Comparison of ENCODE assay signal across 8 mouse cellular contexts in the genomic region with DNA sequence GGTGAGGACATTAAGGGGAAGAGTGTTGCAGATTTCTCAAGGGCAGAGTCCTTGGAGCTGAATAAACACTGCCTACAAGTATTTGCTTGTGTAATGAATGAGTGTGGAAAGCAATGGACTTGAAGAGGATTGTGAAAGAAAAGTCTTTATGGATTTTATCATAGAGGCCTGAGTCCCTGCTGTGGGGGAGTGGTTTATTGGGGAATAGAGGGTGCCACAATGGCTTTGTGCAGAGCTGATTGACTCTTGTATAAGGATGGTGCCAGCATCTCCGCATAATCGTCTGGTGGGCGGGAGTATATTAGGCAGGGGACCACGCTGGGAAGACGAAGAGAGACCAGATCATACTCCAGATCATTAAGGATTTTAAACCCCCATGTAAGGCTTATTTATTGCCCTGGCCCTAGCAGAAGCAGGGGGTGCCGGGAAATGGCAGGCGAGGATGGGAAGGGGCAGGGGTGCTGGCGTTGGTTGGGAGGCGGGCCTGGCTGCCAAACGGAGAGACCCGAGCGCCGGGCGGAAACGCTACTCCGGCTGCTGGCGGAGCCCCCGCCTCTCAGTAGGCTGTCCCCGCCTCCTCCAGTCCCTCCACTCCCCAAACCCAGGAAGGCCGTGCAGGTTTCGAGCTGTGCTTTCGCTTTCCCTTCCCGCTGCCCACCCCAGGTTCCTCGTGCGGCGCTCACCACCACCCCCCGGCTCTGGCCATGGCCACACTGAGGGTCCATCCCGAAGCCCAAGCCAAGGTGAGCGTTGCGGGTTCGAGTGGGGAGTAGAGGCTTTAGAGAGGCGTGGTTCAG. TPM values are rescaled to one million over a fixed set of nuclear protein-coding genes. Genes with fewer than 3 reads are reported as not detected.
A peak's percentile ranks its signal among the peaks of the same experiment; 100 is the strongest.
DNase-seq lines count a peak whose midpoint lies in the region; ATAC-seq and TF ChIP-seq lines count a peak whose summit lies in the region.

A gene (plus strand): TSS at position 253 of the 797 bp plus-strand sequence.

- H3K4me3 ChIP-seq in E14TG2a.4 (replicated peaks; ENCODE audit: low read length), result peak within 1 kb of the TSS; percentile 88
- H3K4me3 ChIP-seq in forebrain, embryonic 15.5 days, result peak within 1 kb of the TSS; percentile 73
- H3K4me3 ChIP-seq in lung, embryonic 14.5 days (ENCODE audit: low read depth, low read length), result peak within 1 kb of the TSS; percentile 77
- H3K4me3 ChIP-seq in olfactory bulb, adult 2 months (ENCODE audit: insufficient read depth, low read depth, low read length), result peak within 1 kb of the TSS; percentile 65
- peak within 1 kb of the TSS; percentile 69 for H3K4me3 ChIP-seq in thymus, adult 2 months (ENCODE audit: control insufficient read depth, insufficient read depth, low read length)

- H3K4me1 ChIP-seq in E14TG2a.4 (replicated peaks; ENCODE audit: low read depth, low read length), result peaks cover 63% of the 10 kb centered on the region
- peaks cover 12% of the 10 kb centered on the region for H3K4me1 ChIP-seq in forebrain, embryonic 15.5 days
- 0 out of 2 replicates have a peak, but pooled peaks cover 6% of the 10 kb centered on the region for H3K4me1 ChIP-seq in lung, embryonic 14.5 days (ENCODE audit: insufficient read depth)
- peaks cover 8% of the 10 kb centered on the region for H3K4me1 ChIP-seq in olfactory bulb, adult 2 months (ENCODE audit: control insufficient read depth, insufficient read depth, low read length)
- peaks cover 16% of the 10 kb centered on the region; the same call in 1 of the 2 replicates for H3K4me1 ChIP-seq in thymus, adult 2 months (replicated peaks; ENCODE audit: control insufficient read depth, insufficient read depth, low read length)

- TF ChIP-seq CTCF in E14TG2a.4 (conservative IDR thresholded peaks at IDR 0.05; ENCODE audit: low read length), result no peak
- no peak for TF ChIP-seq CTCF in lung, embryonic 14.5 days (IDR thresholded peaks at IDR 0.05; ENCODE audit: low read depth)
- TF ChIP-seq CTCF in olfactory bulb, adult 2 months (IDR thresholded peaks at IDR 0.05; ENCODE audit: insufficient read depth, low read depth, low read length), result no peak
- no peak for TF ChIP-seq CTCF in thymus, adult 2 months (IDR thresholded peaks at IDR 0.05; ENCODE audit: borderline replicate concordance, control insufficient read depth, extremely low read depth, insufficient read depth, low read length, poor library complexity)

- H3K4me2 ChIP-seq in forebrain, embryonic 15.5 days (replicated peaks), result peak within 1 kb of the TSS; percentile 69
- peak within 1 kb of the TSS; percentile 78 for H3K4me2 ChIP-seq in lung, embryonic 14.5 days

- peak; percentile 49 for DNase-seq in cerebellum, adult 11 months
- DNase-seq in heart, postnatal 14 days, result peak; percentile 83 to 85
- peak; percentile 66 to 67 for DNase-seq in layer of hippocampus, adult 18-20 months (ENCODE audit: low spot score in 2 of 2)
- DNase-seq in lung, embryonic 14.5 days, result peak; percentile 91
- peak; percentile 85 for DNase-seq in thymus, adult 2 months

- no peaks in the 10 kb centered on the region for H3K9me3 ChIP-seq in E14TG2a.4 (ENCODE audit: low read length)
- H3K9me3 ChIP-seq in forebrain, embryonic 15.5 days, result no peaks in the 10 kb centered on the region
- no peaks in the 10 kb centered on the region for H3K9me3 ChIP-seq in lung, embryonic 14.5 days (ENCODE audit: low read depth, low read length)

- intact Hi-C loops in heart, postnatal 14 days (cut with DNase I), result no loop called here

- H3K36me3 ChIP-seq in E14TG2a.4 (ENCODE audit: insufficient read depth, low read length), result peaks cover 24% of the 10 kb centered on the region
- H3K36me3 ChIP-seq in forebrain, embryonic 15.5 days, result 0 out of 2 replicates have a peak, but pooled peaks cover 8% of the 10 kb centered on the region
- peaks cover 16% of the 10 kb centered on the region for H3K36me3 ChIP-seq in lung, embryonic 14.5 days (ENCODE audit: insufficient read depth)
- H3K36me3 ChIP-seq in thymus, adult 2 months (ENCODE audit: control insufficient read depth, insufficient read depth, low read length), result peaks cover 11% of the 10 kb centered on the region; the same call in 1 of the 2 replicates

- TF ChIP-seq POLR2A in olfactory bulb, adult 2 months (IDR thresholded peaks at IDR 0.05; ENCODE audit: insufficient read depth, low read depth, low read length), result peak; percentile 47; the same call in 1 of the 2 replicates
- 0 out of 2 replicates have a peak, but pooled peaks have one; percentile 45 for TF ChIP-seq POLR2A in thymus, adult 2 months (IDR thresholded peaks at IDR 0.05; ENCODE audit: control insufficient read depth, extremely low read depth, insufficient read depth, low read length, poor library complexity)

- H3K27ac ChIP-seq in forebrain, embryonic 15.5 days (replicated peaks), result peak within 1 kb of the TSS; percentile 92
- peak within 1 kb of the TSS; percentile 88 for H3K27ac ChIP-seq in lung, embryonic 14.5 days (ENCODE audit: low read depth)
- peak within 1 kb of the TSS; percentile 44 for H3K27ac ChIP-seq in olfactory bulb, adult 2 months (ENCODE audit: insufficient read depth, low read depth, low read length)
- peak within 1 kb of the TSS; percentile 20; the same call in 1 of the 2 replicates for H3K27ac ChIP-seq in thymus, adult 2 months (ENCODE audit: control insufficient read depth, insufficient read depth, low read length)

- ATAC-seq in forebrain, embryonic 15.5 days (replicated peaks), result peak; percentile 95
- ATAC-seq in lung, embryonic 14.5 days (ENCODE audit: insufficient read depth), result peak; percentile 93

- under 1% methylated on average over 32 of the region's 32 CpGs for WGBS in forebrain, embryonic 15.5 days
- WGBS in lung, embryonic 14.5 days, result under 1% methylated on average over 32 of the region's 32 CpGs
- WGBS in olfactory bulb, adult 2 months, result under 1% methylated on average over 32 of the region's 32 CpGs
- WGBS in thymus, adult 2 months, result 1% methylated on average over 31 of the region's 32 CpGs

- no peaks in the 10 kb centered on the region for H3K27me3 ChIP-seq in E14TG2a.4 (ENCODE audit: insufficient read depth, low read length)
- no peaks in the 10 kb centered on the region for H3K27me3 ChIP-seq in forebrain, embryonic 15.5 days
- no peaks in the 10 kb centered on the region for H3K27me3 ChIP-seq in lung, embryonic 14.5 days (ENCODE audit: insufficient read depth, low read length)
- no peaks in the 10 kb centered on the region for H3K27me3 ChIP-seq in thymus, adult 2 months (ENCODE audit: control insufficient read depth, insufficient read depth, low read length)

- peak within 1 kb of the TSS; percentile 92 for H3K9ac ChIP-seq in forebrain, embryonic 15.5 days (replicated peaks)
- peak within 1 kb of the TSS; percentile 91 for H3K9ac ChIP-seq in lung, embryonic 14.5 days

RNA-seq across cellular contexts. Expression of the gene that starts here (rescaled TPM):
- polyA plus RNA-seq in forebrain, embryonic 15.5 days (2015; fragmentation: Nextera tagmentation; extraction: Ambion mirVana), result 187 and 189 TPM in 2 replicates
- 100 to 1,000 TPM; 218 to 238 TPM for total RNA-seq in heart, postnatal 14 days (2021)
- 10 to 100 TPM; 54.0 to 56.6 TPM for total RNA-seq in layer of hippocampus, adult 18-20 months (2021)
- polyA plus RNA-seq in lung, embryonic 14.5 days (2014; fragmentation: Nextera tagmentation; extraction: Ambion mirVana), result 139 and 142 TPM in 2 replicates
- not detected in 2 replicates for polyA plus RNA-seq in olfactory bulb, adult 2 months (2012; ENCODE audit: insufficient read depth, insufficient read length, low replicate concordance, missing spikeins)
- 129 and 136 TPM in 2 replicates for polyA plus RNA-seq in thymus, adult 2 months (2012; rRNA removed)

Comparison
In these comparisons a context has a peak if more than half of its experiments do, and no peak if none do; other contexts are left out.
1. Peak in every context shown above with its lines: DNase-seq, ATAC-seq, H3K4me3 ChIP-seq and H3K27ac ChIP-seq.
2. H3K27ac ChIP-seq: peak in every context shown above with its lines; median percentile 92 in forebrain, embryonic 15.5 days; 88 in lung, embryonic 14.5 days; 44 in olfactory bulb, adult 2 months; 20 in thymus, adult 2 months.